Mouse (Mus musculus) layer of hippocampus, postnatal 36 days (tissue): ENCODE results near the gene Trim25. TPM values are rescaled to one million over a fixed set of nuclear protein-coding genes. Genes with fewer than 3 reads are reported as not detected.
"Not testable (repeated sequence)": the region's sequence is repeated elsewhere in the genome, so short reads cannot be mapped to it uniquely, and the experiment has no call there.

Experiments
- DNase-seq, 2 experiments: peaks; one replicate each; pipeline ENCODE4 v3.0.0; 2022
- total RNA-seq, 2 experiments: library from RNA; stranded (reverse); gene quantifications; 2 replicates each; pipeline ENCODE4 v1.2.3; 2021

Trim25 gene
- total RNA-seq, 2 experiments from 2014 or later = 3.4 to 4.5 TPM

- no peak for DNase-seq
These were observed 3.6 kb upstream of the Trim25 start for GRCm38 (mm10) chr11:88995616-88996015.

GRCm38 (mm10) chr11:88996427-88996826 is 2.7 kb upstream of the Trim25 start:
- no peak for DNase-seq

GRCm38 (mm10) chr11:88997343-88997742 is 1.8 kb upstream of the Trim25 start:
- not testable (repeated sequence) for DNase-seq

GRCm38 (mm10) chr11:88998406-88998805 is 770 bp upstream of the Trim25 start:
- DNase-seq = no peak

- DNase-seq = no peak
These were observed 749 bp downstream of the Trim25 start for GRCm38 (mm10) chr11:88999723-89000526.

GRCm38 (mm10) chr11:89000527-89000819 is 1.3 kb downstream of the Trim25 start:
- DNase-seq = no peak

- DNase-seq = no peak
These were observed 2.4 kb downstream of the Trim25 start for GRCm38 (mm10) chr11:89001569-89001968.

GRCm38 (mm10) chr11:89002068-89002467 is 2.9 kb downstream of the Trim25 start:
- no peak for DNase-seq

GRCm38 (mm10) chr11:89002621-89003020 is 3.4 kb downstream of the Trim25 start:
- DNase-seq = no peak

- no peak for DNase-seq
These were observed 3.9 kb downstream of the Trim25 start for GRCm38 (mm10) chr11:89003078-89003477.

- DNase-seq = no peak
These were observed 4.5 kb downstream of the Trim25 start for GRCm38 (mm10) chr11:89003726-89004125.

GRCm38 (mm10) chr11:89005473-89005872 is 6.3 kb downstream of the Trim25 start:
- DNase-seq = no peak

- no peak for DNase-seq
These were observed 7.2 kb downstream of the Trim25 start for GRCm38 (mm10) chr11:89006404-89006803.

GRCm38 (mm10) chr11:89007582-89007981 is 8.4 kb downstream of the Trim25 start:
- DNase-seq = no peak

- DNase-seq = no peak
These were observed 9.9 kb downstream of the Trim25 start for GRCm38 (mm10) chr11:89009066-89009465.

- no peak for DNase-seq
These were observed 10.3 kb downstream of the Trim25 start for GRCm38 (mm10) chr11:89009496-89009895.

GRCm38 (mm10) chr11:89012241-89012640 is 13.1 kb downstream of the Trim25 start:
- no peak for DNase-seq

- DNase-seq = no peak
These were observed 18.5 kb downstream of the Trim25 start for GRCm38 (mm10) chr11:89017514-89018182.

GRCm38 (mm10) chr11:89020681-89021305 is 21.6 kb downstream of the Trim25 start:
- no peak for DNase-seq

GRCm38 (mm10) chr11:89021687-89022086 is 22.5 kb downstream of the Trim25 start:
- DNase-seq = no peak

GRCm38 (mm10) chr11:89022120-89022731 is 23.1 kb downstream of the Trim25 start:
- no peak for DNase-seq

GRCm38 (mm10) chr11:89023477-89023876 is 24.3 kb downstream of the Trim25 start:
- DNase-seq = no peak

GRCm38 (mm10) chr11:89024181-89024881 is 25.2 kb downstream of the Trim25 start:
- DNase-seq = no peak
